Mouse (Mus musculus) spleen, postnatal 4 days (tissue): ENCODE data around the gene Ltbp4.

ENCODE experiments used
- DNase-seq, 2 experiments: peaks; one replicate each; pipeline ENCODE4 v3.0.0; 2022; ENCODE audit warnings: low spot score in 2 of 2

Gene Ltbp4

GRCm38 (mm10) chr7:27298816-27299215, 38.7 kb downstream of the Ltbp4 start:
- DNase-seq = no peak

- DNase-seq = no peak
Measured at GRCm38 (mm10) chr7:27298033-27298610, 39.4 kb downstream of the Ltbp4 start.

GRCm38 (mm10) chr7:27296518-27296917, 41.0 kb downstream of the Ltbp4 start:
- no peak for DNase-seq

GRCm38 (mm10) chr7:27295956-27296355, 41.5 kb downstream of the Ltbp4 start:
- DNase-seq = no peak

- DNase-seq = no peak
Measured at GRCm38 (mm10) chr7:27291795-27292466, 45.6 kb downstream of the Ltbp4 start.

GRCm38 (mm10) chr7:27290555-27290954, 46.9 kb downstream of the Ltbp4 start:
- no peak for DNase-seq

- DNase-seq = no peak
Measured at GRCm38 (mm10) chr7:27288732-27289131, 48.8 kb downstream of the Ltbp4 start.

- DNase-seq = peak in 1 of 2 experiments; percentile 52
Measured at GRCm38 (mm10) chr7:27285698-27286066, 51.8 kb downstream of the Ltbp4 start.

- peak; percentile 27 to 72 for DNase-seq
Measured at GRCm38 (mm10) chr7:27284865-27285697, 52.4 kb downstream of the Ltbp4 start.

GRCm38 (mm10) chr7:27282225-27282624, 55.3 kb downstream of the Ltbp4 start:
- no peak for DNase-seq

GRCm38 (mm10) chr7:27281717-27282116, 55.8 kb downstream of the Ltbp4 start:
- no peak for DNase-seq

- DNase-seq = no peak
Measured at GRCm38 (mm10) chr7:27277191-27277590, 60.3 kb downstream of the Ltbp4 start.

GRCm38 (mm10) chr7:27276021-27276420, 61.5 kb downstream of the Ltbp4 start:
- peak in 1 of 2 experiments; percentile 58 for DNase-seq

GRCm38 (mm10) chr7:27274916-27275315, 62.6 kb downstream of the Ltbp4 start:
- peak in 1 of 2 experiments; percentile 55 for DNase-seq

GRCm38 (mm10) chr7:27273739-27274351, 63.6 kb downstream of the Ltbp4 start:
- DNase-seq = peak; percentile 40 to 70

- peak in 1 of 2 experiments; percentile 56 for DNase-seq
Measured at GRCm38 (mm10) chr7:27271423-27271822, 66.1 kb downstream of the Ltbp4 start.

GRCm38 (mm10) chr7:27266515-27267128, 70.9 kb downstream of the Ltbp4 start:
- no peak for DNase-seq

- DNase-seq = no peak
Measured at GRCm38 (mm10) chr7:27264761-27265160, 72.7 kb downstream of the Ltbp4 start.

- DNase-seq = no peak
Measured at GRCm38 (mm10) chr7:27261888-27262287, 75.6 kb downstream of the Ltbp4 start.

- no peak for DNase-seq
Measured at GRCm38 (mm10) chr7:27260856-27261255, 76.6 kb downstream of the Ltbp4 start.

- DNase-seq = no peak
Measured at GRCm38 (mm10) chr7:27259771-27260170, 77.7 kb downstream of the Ltbp4 start.

GRCm38 (mm10) chr7:27259271-27259721, 78.2 kb downstream of the Ltbp4 start:
- peak in 1 of 2 experiments; percentile 54 for DNase-seq
